Mouse (Mus musculus) embryonic stem cell, embryonic (primary cell): ENCODE measurements at regions not wholly inside any gene's neighbourhood (a gene's known extent, or its start where the extent isn't known, plus 50 kb on each side); places are given as distances from the start of the nearest gene placed in this dataset.

Experiments used
- CTCF ChIA-PET, 4 experiments: fragments of 300-600 bp in 2 of 4; fragments of 350-600 bp in 2 of 4; sonication (Branson Sonifier 250); formaldehyde crosslinking; loops; one replicate each; lab custom pipeline; 2022; ENCODE audit warnings: inconsistent platforms in 2 of 4; lab: Charles Lee
- POLR2A ChIA-PET, 4 experiments: fragments of 300-600 bp in 2 of 4; fragments of 350-600 bp in 2 of 4; sonication (Branson Sonifier 250); formaldehyde crosslinking; loops; one replicate each; lab custom pipeline; 2022; ENCODE audit warnings: antibody characterized with exemption in 4 of 4, inconsistent platforms in 1 of 4; lab: Charles Lee

- POLR2A ChIA-PET: no interaction called here
- CTCF ChIA-PET: no interaction called here
Measured at GRCm38 (mm10) chr3:49096118-49096517, 661.0 kb downstream of the Pcdh18 start.

- ChIA-PET CTCF (interaction anchor here (0.6 to 1.5 kb wide), 6 partner anchors 9 to 1862 kb away, joined by 3 to 4 read pairs (median 3); no protein-coding TSS in a partner anchor), POLR2A (no interaction called here)
Measured at GRCm38 (mm10) chr3:49093818-49094680, 663.1 kb downstream of the Pcdh18 start.

- CTCF ChIA-PET: no interaction called here
- POLR2A ChIA-PET: interaction anchor here in 1 of 4 experiments (0.5 kb wide), 1 partner anchor 15 kb away, joined by 5 read pairs; no protein-coding TSS in a partner anchor
Measured at GRCm38 (mm10) chr3:49068801-49069200, 688.3 kb downstream of the Pcdh18 start.

GRCm38 (mm10) chr3:49062081-49062480 is 695.0 kb downstream of the Pcdh18 start:
- POLR2A ChIA-PET: no interaction called here

GRCm38 (mm10) chr3:49032981-49033380 is 724.1 kb downstream of the Pcdh18 start:
- ChIA-PET CTCF (no interaction called here), POLR2A (no interaction called here)

More at GRCm38 (mm10) chr3:49062081-49062480, 695.0 kb downstream of the Pcdh18 start:
- CTCF ChIA-PET: no interaction called here

- ChIA-PET POLR2A (no interaction called here), CTCF (no interaction called here)
Measured at GRCm38 (mm10) chr3:49009211-49009967, 747.7 kb downstream of the Pcdh18 start.
